Mouse (Mus musculus): ENCODE results near the gene Olfr155.

Gene Olfr155

GRCm38 (mm10) chr4:43897209-43897608, 45.8 kb downstream of the Olfr155 start:
- no peak for DNase-seq (ENCODE audit: low read depth)

- no peak for DNase-seq (ENCODE audit: low read depth)
Measured at GRCm38 (mm10) chr4:43899197-43899596, 47.8 kb downstream of the Olfr155 start.

GRCm38 (mm10) chr4:43903690-43904089, 52.3 kb downstream of the Olfr155 start:
- no peak for DNase-seq (ENCODE audit: low read depth)

GRCm38 (mm10) chr4:43906443-43906842, 55.1 kb downstream of the Olfr155 start:
- peak; percentile 73 for DNase-seq (ENCODE audit: low read depth)

All from c-Kit-positive CD71-negative TER-119-negative erythroid progenitor cells, embryonic 14.5 days (primary cell).